Mouse (Mus musculus) activated CD4-positive, CD25-positive, alpha-beta regulatory T cell, adult 4 months (primary cell): ENCODE results near the gene Tmprss7. TPM values are rescaled to one million over a fixed set of nuclear protein-coding genes. Genes with fewer than 3 reads are reported as not detected.

ENCODE experiments used
- ATAC-seq: one replicate; pipeline ENCODE4 v1.8.0; 2017
- polyA plus RNA-seq, 2 experiments: library from polyadenylated mRNA; unstranded; fragments of 100-300 nt; shearing (Covaris generic); gene quantifications; one replicate each; pipeline ENCODE4 v1.2.1; 2017

The Tmprss7 gene
- polyA plus RNA-seq, result not detected

DNA sequence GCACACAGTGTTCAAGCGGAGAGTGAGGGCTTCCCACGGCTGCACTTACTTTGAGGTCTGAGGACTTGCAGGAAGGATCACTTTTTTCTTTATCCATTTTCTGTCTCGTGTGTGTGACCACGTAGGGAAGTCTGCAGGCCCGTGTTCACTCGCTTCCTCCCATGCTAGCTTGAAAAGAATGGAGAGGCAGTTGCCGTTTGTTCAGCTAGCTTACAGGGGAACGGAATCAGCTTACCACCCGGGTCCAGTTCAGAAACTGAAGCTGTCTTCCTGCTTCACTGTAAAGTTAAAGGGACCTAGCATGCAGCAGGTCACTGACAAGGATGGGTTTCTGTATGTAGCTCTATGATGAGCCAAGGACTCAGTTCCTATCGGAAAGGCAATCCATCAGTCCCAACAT is at the start of gene Tmprss7:
Gene Tmprss7, minus strand, starts transcription at position 101 of the 400 bp plus-strand sequence.
- no peak for ATAC-seq

DNA sequence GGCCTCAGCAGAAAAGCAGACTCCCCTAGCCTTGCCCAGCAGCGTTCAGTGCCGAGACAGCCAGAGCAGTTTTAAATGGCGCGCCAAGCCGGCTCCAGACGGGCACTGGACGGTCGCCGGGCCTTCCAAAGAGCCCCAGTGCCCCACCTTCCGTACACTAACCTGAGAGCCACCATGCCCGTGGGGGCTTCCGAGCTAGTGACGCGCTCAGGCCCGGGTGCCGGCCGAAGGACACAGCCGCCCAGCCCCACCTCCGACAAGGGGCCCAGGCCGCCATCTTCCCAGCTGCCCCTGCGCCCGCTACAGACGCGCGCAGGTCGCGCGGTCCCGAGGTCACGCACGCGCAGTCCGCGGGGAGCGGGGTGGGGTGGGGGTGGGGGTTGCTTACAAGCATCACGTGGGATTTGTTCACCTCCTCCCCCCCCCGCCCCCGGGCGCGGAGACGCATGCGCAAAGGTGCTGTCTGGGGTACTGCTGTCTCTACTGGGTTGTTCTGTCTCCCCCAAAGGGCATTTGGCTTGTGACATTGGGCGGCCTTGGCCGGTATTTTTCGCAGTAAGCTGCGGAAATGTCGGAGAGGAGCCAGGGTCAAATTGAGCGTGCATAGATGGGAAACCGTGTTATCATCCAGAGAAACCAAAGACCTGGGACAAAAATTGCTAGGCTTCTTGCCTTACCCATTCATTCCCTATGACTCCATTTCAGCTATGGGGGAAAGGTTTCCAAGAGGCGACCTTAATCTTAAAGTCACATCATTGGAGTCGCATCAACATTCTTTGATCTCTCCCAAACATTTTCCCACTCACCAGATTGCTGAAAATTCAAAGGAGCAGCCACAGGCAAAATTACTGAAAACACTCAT is 49.4 kb upstream of the Tmprss7 start, which contains the start of gene Abhd10:
Gene Abhd10, minus strand, starts transcription at position 341 of the 862 bp plus-strand sequence.
- ATAC-seq, result peak; percentile 90

DNA sequence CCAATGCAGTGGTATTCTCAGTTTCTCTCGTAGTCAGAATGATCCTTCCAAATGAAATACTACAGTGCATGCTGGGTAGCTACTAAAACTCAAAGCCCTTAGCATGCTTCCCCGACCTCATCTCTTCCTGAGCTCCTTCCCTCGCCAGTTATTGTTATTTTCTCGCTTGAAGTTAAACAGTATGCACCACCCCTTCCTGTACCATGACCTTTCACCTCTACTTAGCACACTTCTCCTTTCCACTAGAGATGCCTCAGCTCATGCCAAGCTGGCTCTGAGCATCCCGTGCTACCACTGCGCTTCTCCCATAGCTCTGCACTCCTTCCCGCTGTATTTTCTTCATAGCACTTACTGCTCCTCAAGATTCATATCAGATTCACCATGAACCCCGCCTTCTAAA is 44.4 kb upstream of the Tmprss7 start:
- no peak for ATAC-seq

DNA sequence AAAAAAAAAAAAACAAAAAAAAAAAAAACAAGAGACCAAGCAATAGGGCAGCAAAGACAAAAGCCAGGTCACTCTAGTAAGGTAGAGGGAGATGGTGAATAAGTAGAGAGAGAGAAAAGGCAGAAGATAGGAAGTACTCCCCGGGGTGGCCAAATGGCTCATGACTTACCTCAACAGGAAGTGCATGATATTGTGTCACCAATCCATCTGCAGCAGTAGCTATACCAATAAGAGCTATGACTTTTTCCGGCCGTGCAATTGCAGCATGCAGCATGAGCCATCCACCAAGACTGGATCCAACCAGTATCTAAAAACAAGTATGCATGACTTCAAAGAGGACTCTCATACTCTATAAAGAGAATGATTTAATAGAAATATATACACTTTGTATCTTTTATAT is 43.3 kb upstream of the Tmprss7 start:
- no peak for ATAC-seq

DNA sequence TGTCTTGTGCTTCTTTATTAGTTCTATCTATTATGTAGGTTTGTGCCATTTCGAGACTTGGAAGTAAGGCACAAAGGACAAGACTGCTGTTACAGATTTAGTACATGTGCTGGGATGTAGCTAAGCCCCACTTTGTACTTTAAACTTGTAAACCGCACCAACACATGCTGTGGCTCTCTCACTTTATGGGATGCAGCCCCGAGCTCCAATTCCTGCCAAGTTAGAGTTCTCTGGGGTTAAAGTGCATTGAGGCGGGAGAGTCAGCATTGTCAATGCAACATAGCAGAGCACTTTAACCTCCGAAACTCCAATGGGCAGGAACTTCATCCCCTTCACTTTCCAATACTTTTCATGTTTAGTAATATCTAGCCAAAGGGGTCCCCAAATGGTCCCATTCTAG is 35.7 kb upstream of the Tmprss7 start:
- no peak for ATAC-seq

DNA sequence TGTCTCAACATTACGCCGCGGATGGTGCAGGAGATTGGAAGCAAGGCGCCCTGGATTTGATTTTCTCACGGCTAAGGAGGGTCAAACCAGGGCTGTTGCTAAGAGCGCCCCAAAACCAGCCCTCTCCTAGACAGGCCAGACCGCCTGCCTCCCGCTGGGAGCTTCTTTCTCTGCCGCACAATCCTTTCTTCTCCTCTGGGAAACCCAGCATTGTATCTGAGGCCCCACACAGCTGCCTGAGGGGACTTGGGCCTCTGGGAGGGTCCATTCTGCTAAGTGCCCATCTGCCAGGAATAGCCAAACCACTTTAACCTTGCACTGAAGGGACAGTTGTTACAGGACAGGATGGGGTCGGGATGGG is 31.3 kb upstream of the Tmprss7 start:
- no peak for ATAC-seq

DNA sequence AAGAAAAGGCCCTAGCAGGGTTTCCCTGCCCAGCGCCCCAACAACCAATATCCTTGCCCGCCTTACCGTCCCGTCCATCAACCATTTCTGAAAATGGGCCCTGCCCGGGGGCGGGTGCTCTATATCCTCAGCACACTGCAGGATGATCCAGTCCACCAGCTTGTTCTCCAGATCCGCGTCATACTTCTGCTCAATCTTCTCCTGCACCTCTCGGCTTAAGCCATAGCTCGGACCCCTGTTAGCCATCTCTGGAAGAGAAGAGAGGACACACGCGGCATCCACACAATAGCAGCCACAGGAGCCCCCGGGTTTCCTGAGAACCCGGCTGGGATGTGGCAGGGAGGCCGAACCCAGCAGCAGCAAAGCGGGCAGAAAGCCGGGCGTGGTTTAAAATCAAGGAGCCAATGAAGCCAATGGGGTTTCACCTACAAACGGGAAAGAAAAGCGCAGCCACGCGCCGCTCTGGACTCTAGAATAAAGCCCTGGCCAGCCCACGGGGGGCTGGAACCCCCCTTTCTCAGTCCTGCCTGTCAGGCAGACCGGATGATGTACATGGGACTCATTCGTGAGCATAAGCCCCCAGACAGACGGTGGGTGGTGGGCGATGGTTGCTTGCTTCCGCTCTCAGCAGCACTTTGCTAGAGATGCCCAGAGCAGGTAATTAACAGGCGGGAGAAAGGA is 30.7 kb upstream of the Tmprss7 start, which contains the start of gene Tagln3:
Gene Tagln3, minus strand, starts transcription at position 548 of the 681 bp plus-strand sequence.
- ATAC-seq, result peak; percentile 64

DNA sequence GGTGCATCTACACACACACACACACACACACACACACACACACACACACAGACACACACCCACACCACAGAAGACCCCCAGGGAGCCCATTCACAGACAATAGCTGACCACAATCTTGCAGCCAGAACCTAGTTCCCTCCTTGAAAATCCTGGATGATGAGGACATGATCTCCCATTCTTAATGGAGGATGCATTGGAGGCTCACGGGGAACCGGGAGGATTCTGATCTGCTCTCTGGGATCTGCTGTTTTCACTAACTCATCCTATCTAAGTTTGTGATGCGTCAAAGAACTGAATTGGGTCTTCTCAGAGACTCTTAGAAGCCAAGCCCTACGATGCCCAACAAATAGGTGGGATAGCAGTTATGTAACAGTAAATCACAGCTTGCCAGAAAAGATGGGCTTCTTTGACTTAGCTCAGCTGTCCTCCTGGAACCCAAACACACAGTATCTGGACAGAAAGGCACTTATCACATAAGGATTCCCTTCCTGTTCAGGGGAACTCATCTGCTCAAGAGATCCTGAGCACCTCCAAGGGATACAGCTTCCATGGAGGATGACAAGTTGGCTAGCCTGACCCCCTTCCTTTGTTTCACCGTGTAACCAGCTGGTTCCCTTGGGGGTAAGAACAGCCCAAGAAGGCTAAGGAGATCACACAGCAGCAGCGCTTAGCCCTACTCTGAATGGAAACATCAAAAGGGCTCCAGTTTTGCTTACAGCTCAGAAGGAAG is 29.9 kb upstream of the Tmprss7 start:
- ATAC-seq, result peak; percentile 17

DNA sequence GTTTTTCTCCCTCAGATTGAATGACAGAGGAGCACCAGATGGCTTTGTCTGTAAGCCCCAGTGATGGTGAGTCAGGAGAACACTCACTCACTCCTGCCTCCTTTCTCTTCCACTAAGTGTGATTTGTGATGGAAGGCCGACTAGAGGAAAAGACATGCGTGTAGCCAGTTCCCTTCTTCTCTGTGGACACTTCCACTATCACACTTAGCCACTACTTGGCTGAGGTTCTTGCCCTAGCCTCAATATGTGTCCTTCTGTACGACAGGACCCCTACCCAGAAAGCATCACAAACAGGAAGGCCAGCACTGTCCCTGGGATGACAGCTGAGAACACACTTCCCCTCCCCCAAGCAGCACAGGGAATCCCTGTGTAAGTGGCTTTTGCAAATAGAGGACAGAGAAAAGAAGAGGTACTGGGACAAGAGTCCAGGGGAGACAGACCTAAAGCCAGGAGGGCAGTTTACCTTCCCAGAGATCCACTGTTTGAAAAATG is 29.0 kb upstream of the Tmprss7 start:
- ATAC-seq, result no peak

DNA sequence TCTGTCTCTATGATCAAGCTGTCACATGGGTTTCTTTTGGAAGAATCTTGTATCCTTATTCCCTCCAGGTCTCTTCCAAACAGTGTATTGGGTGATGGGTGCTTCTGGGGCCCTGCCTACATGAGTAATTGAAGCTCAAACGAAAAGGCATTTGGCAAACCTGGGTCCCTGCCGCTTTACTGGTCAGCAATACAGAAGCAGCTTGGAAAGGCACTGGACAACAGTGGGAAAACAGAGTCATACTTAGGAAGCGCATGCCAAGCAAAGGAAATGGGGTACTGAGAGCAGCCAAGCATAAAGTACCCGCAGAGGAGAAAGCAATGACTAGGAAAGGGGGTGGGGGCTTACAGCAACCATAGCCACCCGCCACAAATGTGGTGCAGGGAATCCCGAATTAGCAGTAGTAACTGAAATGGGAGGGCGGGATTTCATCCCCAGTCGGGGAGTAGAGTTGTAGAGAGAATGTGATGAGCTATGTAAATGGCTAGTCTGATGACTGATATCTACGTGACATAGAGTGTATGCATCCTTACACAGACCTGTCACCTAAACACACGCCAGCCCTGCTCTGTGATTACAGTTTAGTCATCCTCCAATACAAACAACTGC is 26.7 kb upstream of the Tmprss7 start:
- no peak for ATAC-seq

DNA sequence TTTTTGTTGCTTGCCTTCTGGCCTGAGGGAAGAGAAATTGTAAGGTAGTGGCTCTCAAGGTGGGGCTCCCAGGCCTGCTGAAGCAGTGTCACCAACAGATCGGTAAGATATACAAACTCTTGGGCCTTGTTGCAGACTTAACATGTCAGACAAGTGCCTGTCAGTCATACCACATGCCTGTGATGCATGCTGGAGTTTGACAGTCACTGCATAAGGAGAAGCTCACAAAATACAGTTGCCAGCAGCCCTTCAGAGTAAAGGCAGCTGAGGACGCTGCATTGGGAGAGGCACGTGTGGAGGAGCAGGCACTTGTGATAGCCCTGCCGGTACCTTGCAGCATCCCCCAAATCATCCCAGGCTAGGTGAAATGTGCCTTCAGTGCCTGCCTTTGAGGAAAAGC is 24.8 kb upstream of the Tmprss7 start:
- no peak for ATAC-seq

DNA sequence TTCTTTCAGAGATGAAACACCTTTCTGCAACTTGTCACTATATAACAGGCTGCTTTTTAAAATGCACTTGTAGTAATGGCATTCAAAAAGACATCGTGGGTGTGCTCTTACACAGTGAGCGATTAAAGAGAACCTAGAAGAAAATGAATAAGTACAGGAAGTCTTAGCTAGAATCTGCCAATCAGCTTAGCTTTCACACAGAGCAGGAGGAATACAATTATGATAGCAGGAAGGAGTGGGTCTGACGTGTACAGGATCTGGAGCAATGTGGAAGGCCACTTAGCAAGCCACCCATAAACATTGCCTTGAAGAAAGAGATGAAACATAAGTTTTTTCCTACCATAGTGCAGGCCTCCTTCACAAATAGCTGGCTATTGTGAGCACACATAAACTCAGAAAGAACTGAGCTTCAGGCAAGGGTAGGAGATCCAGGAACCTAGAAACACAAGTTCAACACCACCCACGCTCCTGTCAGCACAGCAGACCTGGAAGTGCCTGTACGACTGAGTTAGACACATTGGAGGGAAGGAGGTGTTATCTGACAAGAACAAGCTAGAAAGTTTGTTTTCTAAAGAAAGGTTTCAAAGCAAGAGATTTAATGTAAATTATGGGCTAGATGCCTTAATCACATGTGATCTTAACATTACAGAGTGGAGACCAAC is 21.2 kb upstream of the Tmprss7 start:
- no peak for ATAC-seq

DNA sequence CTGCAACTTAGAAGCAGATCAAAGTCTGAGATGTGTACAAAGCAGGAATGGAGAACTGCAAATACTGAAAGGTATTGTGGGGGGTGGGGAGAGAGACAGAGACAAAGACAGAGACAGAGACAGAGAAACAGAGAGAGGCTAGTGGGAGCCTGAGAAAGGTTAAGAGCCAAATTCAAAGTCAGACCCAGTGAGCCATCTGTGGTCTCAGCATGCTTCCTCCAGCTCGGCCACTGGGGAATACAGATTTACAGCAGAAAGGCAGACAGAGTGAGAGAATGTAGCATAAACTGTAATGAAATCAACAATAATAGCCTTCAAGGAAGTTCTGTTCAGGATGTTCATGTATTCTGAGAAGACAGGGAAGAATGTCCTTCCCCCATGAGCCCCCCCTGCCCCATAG is 20.4 kb upstream of the Tmprss7 start:
- ATAC-seq, result no peak

DNA sequence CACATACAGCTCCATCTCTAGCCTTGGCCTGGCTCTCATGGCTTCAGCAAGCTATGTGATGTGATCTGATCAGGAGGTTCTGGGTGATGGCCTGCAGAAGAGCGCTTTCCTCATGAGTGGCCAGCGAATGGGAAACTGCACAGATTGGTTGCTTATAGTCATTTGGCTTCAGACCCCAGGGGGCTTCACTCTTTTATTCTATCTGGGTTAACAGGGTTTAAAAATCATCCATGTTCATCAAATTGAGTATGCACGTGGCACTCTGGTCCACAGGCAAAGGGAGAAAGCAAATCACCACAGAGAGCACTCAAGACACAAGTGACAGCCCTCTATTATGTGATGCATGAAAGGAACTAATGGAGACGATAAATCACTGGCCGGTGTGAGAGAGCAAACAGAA is 19.8 kb upstream of the Tmprss7 start:
- no peak for ATAC-seq

DNA sequence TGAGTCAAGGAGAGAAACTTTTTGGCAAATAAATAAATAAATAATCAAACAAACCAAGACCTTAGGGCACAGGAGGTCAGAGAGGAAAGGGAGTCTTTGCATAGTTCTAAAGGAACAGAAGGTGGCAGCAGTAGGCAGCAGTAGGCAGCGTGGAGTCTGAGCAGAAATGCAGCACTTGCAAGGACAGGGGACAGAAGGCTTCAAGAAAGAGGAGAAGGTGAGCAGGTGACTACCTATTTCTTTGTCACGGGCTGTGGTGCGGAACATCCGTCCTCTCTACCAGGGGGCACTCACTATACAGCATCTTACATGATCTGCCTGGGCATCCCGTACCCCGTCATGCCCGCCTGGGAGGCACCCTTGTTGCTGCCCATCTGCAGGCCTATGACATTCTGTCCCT is 17.8 kb upstream of the Tmprss7 start:
- ATAC-seq, result no peak

DNA sequence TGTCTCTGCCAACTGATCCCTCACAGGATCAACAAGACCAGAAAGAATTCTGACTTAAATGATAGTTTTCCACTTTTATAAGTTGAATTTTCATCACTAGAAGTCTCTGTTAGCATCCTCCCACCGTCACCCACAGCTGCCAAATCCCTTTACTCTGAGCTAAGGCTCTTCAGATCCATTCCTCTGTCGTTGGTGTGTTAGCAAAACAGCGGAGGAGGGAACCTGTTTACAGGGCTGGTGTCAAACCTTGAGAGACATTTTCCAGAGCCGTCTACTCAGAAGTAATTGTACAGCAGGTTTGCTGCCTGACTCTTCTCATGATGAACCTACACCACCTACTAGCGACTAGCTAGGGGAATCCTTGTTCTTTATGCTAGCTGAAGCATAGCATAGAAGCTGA is 5.8 kb upstream of the Tmprss7 start:
- ATAC-seq, result no peak

DNA sequence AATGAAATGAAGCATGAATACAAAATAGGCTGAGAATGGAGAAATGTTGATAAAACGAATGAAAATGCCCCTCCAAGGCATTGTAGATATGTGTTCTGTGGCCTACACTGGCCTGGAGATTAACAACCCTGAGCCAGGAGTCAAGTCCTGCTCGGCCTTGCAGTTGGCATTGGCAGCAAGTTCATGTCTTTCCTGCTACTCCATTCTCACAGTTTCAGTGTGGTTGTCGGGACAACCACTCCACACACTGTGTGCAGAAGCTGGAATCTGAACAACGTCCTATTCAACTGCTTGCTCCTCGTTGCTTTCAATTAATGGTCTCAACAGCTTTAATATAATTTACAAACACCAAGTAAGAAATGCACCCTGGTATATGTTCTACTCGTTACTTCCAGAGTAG is 4.5 kb upstream of the Tmprss7 start:
- ATAC-seq, result no peak

DNA sequence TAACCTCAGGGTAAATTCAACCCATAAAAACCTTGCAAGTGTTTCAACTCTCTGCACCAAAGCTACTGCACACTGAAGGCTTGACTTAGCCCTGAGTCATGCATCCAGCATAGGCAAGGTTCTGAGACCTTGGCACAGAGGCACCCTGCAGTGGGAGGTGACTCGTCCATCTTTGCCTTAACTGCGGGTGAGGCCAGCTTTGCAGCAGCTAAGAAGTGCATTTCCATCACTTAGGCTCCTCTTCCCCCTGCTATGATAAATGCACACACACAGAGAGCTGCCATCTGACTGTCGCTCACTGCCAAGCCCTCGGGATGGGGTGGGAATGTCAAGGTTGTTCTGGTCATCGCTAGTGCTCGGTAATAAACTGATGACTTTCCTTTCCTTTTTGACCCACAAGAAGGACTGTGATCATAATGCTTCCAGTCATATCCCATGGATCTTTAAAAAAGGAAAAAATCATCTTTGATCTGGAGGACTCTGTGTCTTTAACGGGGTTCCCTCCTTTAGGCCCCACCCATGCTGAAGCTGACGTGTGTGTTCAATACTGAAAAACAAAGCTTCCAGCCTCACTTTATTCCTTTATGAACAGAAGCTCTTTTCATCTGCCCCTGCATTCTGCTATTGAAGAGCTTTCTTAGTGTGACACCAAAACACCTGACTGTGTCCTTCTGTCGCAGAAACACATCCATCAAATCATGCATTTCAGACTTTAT is 2.1 kb upstream of the Tmprss7 start:
- ATAC-seq, result no peak

DNA sequence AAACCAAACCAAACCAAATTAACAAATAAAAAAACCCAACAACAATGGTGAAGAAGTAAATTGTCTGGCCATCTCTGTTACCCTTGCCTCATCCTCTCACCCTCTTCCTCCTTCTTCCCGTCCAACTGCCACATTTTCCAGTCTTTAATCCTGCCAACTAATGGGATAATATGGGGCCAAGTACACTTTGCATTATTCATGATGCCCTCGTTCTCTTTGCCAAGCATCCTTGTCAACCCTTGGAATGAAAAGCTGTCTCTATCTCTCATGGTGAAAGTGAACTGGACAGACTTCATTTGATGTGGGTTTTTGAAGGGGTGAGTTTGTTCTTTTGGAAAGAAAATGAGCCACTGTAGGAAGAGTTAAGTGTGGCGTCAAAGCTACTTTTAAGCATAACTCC is 607 bp downstream of the Tmprss7 start:
- no peak for ATAC-seq

DNA sequence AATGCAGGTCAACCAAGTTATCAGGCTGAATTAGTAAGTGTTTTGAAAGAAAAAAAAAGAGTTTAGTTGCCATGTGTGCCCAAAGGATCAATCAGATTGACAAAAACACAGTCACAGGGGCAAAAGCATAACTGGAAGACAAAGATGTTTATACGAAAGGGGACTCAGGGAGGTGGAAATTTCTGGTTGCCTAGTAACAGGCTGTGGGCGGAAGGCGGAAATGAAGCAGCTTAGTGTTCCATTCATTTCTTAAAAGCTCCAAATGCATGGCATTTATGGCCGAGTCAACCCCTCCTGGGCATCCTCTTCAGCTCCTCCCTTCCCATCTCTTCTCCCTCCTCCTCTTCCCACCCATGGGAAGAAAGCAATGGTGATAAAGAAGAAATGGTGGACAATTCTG is 3.3 kb downstream of the Tmprss7 start:
- ATAC-seq, result peak; percentile 97

DNA sequence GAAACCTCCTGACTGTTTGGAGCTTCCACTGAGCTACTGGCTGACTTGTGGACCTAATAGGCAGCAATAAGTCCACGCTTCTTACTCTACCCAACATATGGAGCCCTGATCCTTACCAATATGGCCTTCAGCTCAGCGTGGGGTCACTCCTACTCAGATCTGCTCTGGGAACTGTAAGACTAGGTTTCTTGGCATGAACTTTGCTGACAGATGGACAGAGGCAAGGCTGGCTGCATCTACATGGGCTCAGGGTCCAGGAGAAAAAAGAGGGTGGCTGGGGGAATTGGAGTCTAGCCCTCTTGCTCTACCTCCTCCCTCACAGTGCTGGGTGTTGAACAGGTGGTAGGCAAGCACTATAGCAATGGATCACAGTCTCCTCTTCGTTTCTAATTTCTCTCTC is 6.6 kb downstream of the Tmprss7 start:
- ATAC-seq, result no peak

DNA sequence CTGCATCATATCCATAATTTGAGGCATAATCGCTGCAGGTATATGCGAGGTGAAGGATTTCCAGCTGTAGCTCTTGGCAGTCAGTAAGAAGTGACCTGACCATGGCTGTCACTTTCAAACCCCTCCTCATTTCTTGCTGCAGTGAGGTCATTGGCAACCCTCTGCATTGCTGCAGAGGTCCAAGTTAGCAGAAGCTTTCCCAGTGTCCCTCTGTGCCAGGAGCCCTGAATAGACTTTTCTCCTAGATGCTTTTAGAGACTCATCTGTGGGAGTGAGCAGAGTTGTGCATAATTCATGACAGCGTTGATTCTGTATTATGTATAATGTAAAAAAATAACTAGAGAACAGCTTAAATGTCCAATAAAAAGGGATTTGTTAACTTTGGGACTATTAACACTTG is 8.2 kb downstream of the Tmprss7 start:
- ATAC-seq, result no peak
